Comparison of ENCODE assay signal across 8 mouse cellular contexts in the genomic region with DNA sequence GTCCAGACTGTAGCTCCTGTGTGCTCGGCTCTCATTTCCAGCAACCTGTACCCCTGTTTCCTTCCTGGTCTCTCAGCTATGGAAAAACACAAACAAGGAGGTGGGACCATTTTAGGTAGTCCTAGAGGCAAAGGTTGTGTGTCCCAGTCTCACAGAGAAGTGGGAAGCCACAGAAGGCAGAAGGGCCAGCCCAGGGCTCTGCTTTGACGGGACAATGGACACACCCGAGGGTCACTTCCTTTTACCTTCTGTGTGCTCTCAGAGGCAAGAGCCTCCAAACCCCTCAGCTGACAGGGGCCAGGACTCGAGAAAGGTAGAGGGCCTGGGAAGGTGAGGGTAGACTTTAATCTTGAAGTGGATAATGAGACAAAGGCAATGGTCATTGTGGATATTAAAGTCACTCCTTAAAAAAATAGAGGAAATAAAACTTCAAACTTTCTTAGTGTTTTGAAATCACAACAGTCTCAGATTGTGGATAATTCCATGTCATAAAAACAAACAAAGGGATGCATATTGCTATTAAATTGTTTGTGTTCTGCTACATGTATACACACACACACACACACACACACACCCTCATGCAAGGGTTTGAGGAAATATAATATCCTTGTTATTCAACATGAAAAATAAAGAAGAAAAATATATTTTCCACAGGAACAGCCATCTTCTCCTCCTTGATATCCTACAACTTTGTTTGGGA.
DNase-seq lines count a peak whose midpoint lies in the region; ATAC-seq and TF ChIP-seq lines count a peak whose summit lies in the region.

No protein-coding gene starts in this region.

- peak; percentile 30; the same call in 1 of the 2 replicates for ATAC-seq in lung, postnatal 0 days
- 0 out of 2 replicates have a peak, but pooled peaks have one; percentile 1 for ATAC-seq in limb, embryonic 14.5 days (ENCODE audit: low FRiP score, low read depth)
- peak; percentile 33; the same call in 1 of the 2 replicates for ATAC-seq in stomach, postnatal 0 days (ENCODE audit: low FRiP score, low TSS enrichment)
- ATAC-seq in cerebellum, adult (ENCODE audit: insufficient number of reproducible peaks, low FRiP score, low TSS enrichment) = no peak

- H3K9ac ChIP-seq in lung, postnatal 0 days (replicated peaks; ENCODE audit: low read depth) = 0 out of 2 replicates have a peak overlapping the region, but pooled peaks have one; percentile 16
- H3K9ac ChIP-seq in limb, embryonic 14.5 days (ENCODE audit: low read depth, low read length, severe bottlenecking) = no peak overlapping the region
- no peak overlapping the region for H3K9ac ChIP-seq in stomach, postnatal 0 days (ENCODE audit: low read length)

- no peak for TF ChIP-seq POLR2A in cerebellum, adult 2 months (IDR thresholded peaks at IDR 0.05; ENCODE audit: borderline replicate concordance, insufficient read depth, low read length)
- TF ChIP-seq POLR2A in limb, embryonic 14.5 days (IDR thresholded peaks at IDR 0.05; ENCODE audit: borderline replicate concordance, extremely low read depth, insufficient read depth, insufficient read length) = no peak

- H3K4me2 ChIP-seq in lung, postnatal 0 days (replicated peaks; ENCODE audit: low read depth, low read length) = no peak overlapping the region
- H3K4me2 ChIP-seq in limb, embryonic 14.5 days (replicated peaks; ENCODE audit: low read depth, low read length, severe bottlenecking) = no peak overlapping the region
- H3K4me2 ChIP-seq in stomach, postnatal 0 days (replicated peaks; ENCODE audit: low read depth) = no peak overlapping the region

- H3K9me3 ChIP-seq in lung, postnatal 0 days (ENCODE audit: low read length) = no peaks in the 10 kb centered on the region
- no peaks in the 10 kb centered on the region for H3K9me3 ChIP-seq in limb, embryonic 14.5 days (ENCODE audit: control insufficient read depth, low read length)
- H3K9me3 ChIP-seq in stomach, postnatal 0 days (ENCODE audit: control insufficient read depth, low read length) = no peaks in the 10 kb centered on the region

- TF ChIP-seq CTCF in cerebellum, adult 2 months (IDR thresholded peaks at IDR 0.05; ENCODE audit: borderline replicate concordance, insufficient read depth, low read depth, low read length) = no peak
- no peak for TF ChIP-seq CTCF in lung, postnatal 0 days (IDR thresholded peaks at IDR 0.05)
- no peak for TF ChIP-seq CTCF in stomach, postnatal 0 days (IDR thresholded peaks at IDR 0.05; ENCODE audit: low read depth)

- WGBS in cerebellum, adult 2 months = 67% methylated on average over 4 of the region's 4 CpGs
- 26% methylated on average over 4 of the region's 4 CpGs for WGBS in lung, postnatal 0 days
- 48% methylated on average over 4 of the region's 4 CpGs for WGBS in limb, embryonic 14.5 days
- WGBS in stomach, postnatal 0 days = 50% methylated on average over 4 of the region's 4 CpGs

- TF ChIP-seq EP300 in lung, postnatal 0 days (IDR thresholded peaks at IDR 0.05) = no peak
- no peak for TF ChIP-seq EP300 in stomach, postnatal 0 days (optimal IDR thresholded peaks at IDR 0.05)

- peak; percentile 4 for DNase-seq in cerebellum, adult 9-10 months
- no peak for DNase-seq in cerebellum, adult 2 months
- DNase-seq in lung, postnatal 0 days (ENCODE audit: low spot score) = peak; percentile 36
- no peak for DNase-seq in lung, postnatal 14 days
- DNase-seq in limb, embryonic 14.5 days (ENCODE audit: low spot score) = no peak
- DNase-seq in stomach, postnatal 0 days (ENCODE audit: low spot score) = no peak
- no peak for DNase-seq in embryo, embryonic 9.5 days (ENCODE audit: extremely low spot score)

- no peaks in the 10 kb centered on the region for H3K27me3 ChIP-seq in cerebellum, adult 2 months (ENCODE audit: control insufficient read depth, insufficient read depth, low read length)
- H3K27me3 ChIP-seq in lung, postnatal 0 days (replicated peaks; ENCODE audit: insufficient read depth, low read length) = no peaks in the 10 kb centered on the region
- 0 out of 2 replicates have a peak, but pooled peaks cover 3% of the 10 kb centered on the region for H3K27me3 ChIP-seq in limb, embryonic 14.5 days (ENCODE audit: control insufficient read depth, insufficient read depth, low read length)
- no peaks in the 10 kb centered on the region for H3K27me3 ChIP-seq in stomach, postnatal 0 days (ENCODE audit: control insufficient read depth, insufficient read depth, low read length)

- H3K4me3 ChIP-seq in cerebellum, adult 2 months (replicated peaks; ENCODE audit: insufficient read depth, low read depth, low read length) = no peak overlapping the region
- no peak overlapping the region for H3K4me3 ChIP-seq in lung, postnatal 0 days (ENCODE audit: low read depth, low read length)
- no peak overlapping the region for H3K4me3 ChIP-seq in limb, embryonic 14.5 days (replicated peaks; ENCODE audit: low read length)
- no peak overlapping the region for H3K4me3 ChIP-seq in stomach, postnatal 0 days (ENCODE audit: low read depth, low read length)

- no peaks in the 10 kb centered on the region for H3K4me1 ChIP-seq in cerebellum, adult 2 months (ENCODE audit: control insufficient read depth, insufficient read depth, low read length)
- H3K4me1 ChIP-seq in lung, postnatal 0 days (ENCODE audit: insufficient read depth, low read depth, low read length) = peaks cover 7% of the 10 kb centered on the region
- 0 out of 2 replicates have a peak, but pooled peaks cover 11% of the 10 kb centered on the region for H3K4me1 ChIP-seq in limb, embryonic 14.5 days (ENCODE audit: control insufficient read depth, insufficient read depth, low read length)
- H3K4me1 ChIP-seq in stomach, postnatal 0 days (replicated peaks; ENCODE audit: control insufficient read depth, insufficient read depth) = no peaks in the 10 kb centered on the region

- no peaks in the 10 kb centered on the region for H3K36me3 ChIP-seq in lung, postnatal 0 days (ENCODE audit: insufficient read depth, low read length)
- no peaks in the 10 kb centered on the region for H3K36me3 ChIP-seq in limb, embryonic 14.5 days (ENCODE audit: control insufficient read depth, insufficient read depth, low read length)
- H3K36me3 ChIP-seq in stomach, postnatal 0 days (ENCODE audit: control insufficient read depth, insufficient read depth, low read length) = no peaks in the 10 kb centered on the region

- H3K27ac ChIP-seq in cerebellum, adult 2 months (ENCODE audit: insufficient read depth, low read length) = no peak overlapping the region
- no peak overlapping the region for H3K27ac ChIP-seq in lung, postnatal 0 days (ENCODE audit: low read length)
- H3K27ac ChIP-seq in limb, embryonic 14.5 days (replicated peaks; ENCODE audit: low read depth, low read length) = no peak overlapping the region
- H3K27ac ChIP-seq in stomach, postnatal 0 days (replicated peaks) = no peak overlapping the region

Comparison
In these comparisons a context has a peak if more than half of its experiments do, and no peak if none do; other contexts are left out.
1. DNase-seq: peak in cerebellum, adult 9-10 months (single experiment) and lung, postnatal 0 days (single experiment); none in cerebellum, adult 2 months (0 of 2), lung, postnatal 14 days (single experiment), limb, embryonic 14.5 days (single experiment), stomach, postnatal 0 days (single experiment) and embryo, embryonic 9.5 days (single experiment).